Mouse (Mus musculus) testis, adult 2 months (tissue): Measurements from ENCODE around the gene Rgs12. TPM values are rescaled to one million over a fixed set of nuclear protein-coding genes. Genes with fewer than 3 reads are reported as not detected.

ENCODE experiments used
- H3K27ac ChIP-seq: fragments of 200-500 bp; 2 replicates; pipeline ENCODE4 v1.5.1; 2012; ENCODE audit warnings: low read depth, low read length; ENCODE audit not compliant: control insufficient read depth, insufficient read depth
- H3K27me3 ChIP-seq: fragments of 200-500 bp; 2 replicates; pipeline ENCODE4 v1.6.1; 2012; ENCODE audit warnings: mild to moderate bottlenecking, low read length, moderate library complexity; ENCODE audit not compliant: control insufficient read depth, insufficient read depth
- H3K36me3 ChIP-seq: fragments of 200-500 bp; 2 replicates; pipeline ENCODE4 v1.6.1; 2012; ENCODE audit warnings: mild to moderate bottlenecking, low read length; ENCODE audit not compliant: control insufficient read depth, insufficient read depth
- H3K4me1 ChIP-seq: fragments of 200-500 bp; 2 replicates; pipeline ENCODE4 v1.6.1; 2012; ENCODE audit warnings: low read length; ENCODE audit not compliant: control insufficient read depth, insufficient read depth
- H3K4me3 ChIP-seq: fragments of 200-500 bp; 2 replicates; pipeline ENCODE4 v1.5.1; 2012; ENCODE audit warnings: low read depth, mild to moderate bottlenecking, low read length, moderate library complexity, mixed read lengths; ENCODE audit not compliant: control insufficient read depth
- CTCF ChIP-seq: fragments of 200-500 bp; IDR thresholded peaks from 2 replicates; pipeline ENCODE4 v1.5.1; 2012; ENCODE audit warnings: low read depth, mild to moderate bottlenecking, inconsistent platforms, low read length, moderate library complexity; ENCODE audit not compliant: control insufficient read depth, insufficient read depth, insufficient replicate concordance
- POLR2A ChIP-seq: fragments of 200-500 bp; IDR thresholded peaks from 2 replicates; pipeline ENCODE4 v1.6.1; 2012; ENCODE audit warnings: low read depth, mild to moderate bottlenecking, inconsistent platforms, low read length, moderate library complexity; ENCODE audit not compliant: control insufficient read depth
- polyA plus RNA-seq: library from polyadenylated mRNA; depleted of rRNA; stranded (reverse); fragments of >200 nt; gene quantifications from 2 replicates; pipeline ENCODE4 v1.2.3, GENCODE M21; 2012; rRNA removed

Gene Rgs12
- 35.2 and 54.7 TPM in 2 replicates for polyA plus RNA-seq

GRCm38 (mm10) chr5:34948861-34949760, at the start of gene Rgs12:
Gene Rgs12 (plus strand): TSS chr5:34949445.
- Histone ChIP-seq H3K4me1 (peaks cover 14% of the 10 kb centered on the region), H3K36me3 (no peaks in the 10 kb centered on the region), H3K27ac (peak within 1 kb of the TSS; percentile 97), H3K4me3 (peak within 1 kb of the TSS; percentile 95), H3K27me3 (no peaks in the 10 kb centered on the region)
- TF ChIP-seq POLR2A: peak; percentile 61; the same call in 1 of the 2 replicates
- TF ChIP-seq CTCF: no peak

- H3K27me3 ChIP-seq: no peaks in the 10 kb centered on the region
- TF ChIP-seq CTCF: 0 out of 2 replicates have a peak, but pooled peaks have one; percentile 4
- no peak for TF ChIP-seq POLR2A
- no peak overlapping the region for H3K27ac ChIP-seq
- H3K4me1 ChIP-seq: no peaks in the 10 kb centered on the region
- no peak overlapping the region for H3K4me3 ChIP-seq
- peaks cover 15% of the 10 kb centered on the region for H3K36me3 ChIP-seq
Measured at GRCm38 (mm10) chr5:34899787-34900469, 49.3 kb upstream of the Rgs12 start.

- peaks cover 15% of the 10 kb centered on the region for H3K36me3 ChIP-seq
- no peak overlapping the region for H3K27ac ChIP-seq
- TF ChIP-seq POLR2A (no peak), CTCF (no peak)
- no peak overlapping the region for H3K4me3 ChIP-seq
- no peaks in the 10 kb centered on the region for H3K27me3 ChIP-seq
- H3K4me1 ChIP-seq: no peaks in the 10 kb centered on the region
Measured at GRCm38 (mm10) chr5:34902371-34902770, 46.9 kb upstream of the Rgs12 start.

- no peaks in the 10 kb centered on the region for H3K27me3 ChIP-seq
- H3K4me3 ChIP-seq: no peak overlapping the region
- H3K36me3 ChIP-seq: peaks cover 12% of the 10 kb centered on the region
- TF ChIP-seq POLR2A: no peak
- TF ChIP-seq CTCF: peak; percentile 9; the same call in 1 of the 2 replicates
- no peaks in the 10 kb centered on the region for H3K4me1 ChIP-seq
- H3K27ac ChIP-seq: no peak overlapping the region
Measured at GRCm38 (mm10) chr5:34902811-34903385, 46.3 kb upstream of the Rgs12 start.

- Histone ChIP-seq H3K4me1 (no peaks in the 10 kb centered on the region), H3K27ac (no peak overlapping the region), H3K27me3 (no peaks in the 10 kb centered on the region), H3K36me3 (peaks cover 11% of the 10 kb centered on the region), H3K4me3 (no peak overlapping the region)
- TF ChIP-seq POLR2A (no peak), CTCF (no peak)
Measured at GRCm38 (mm10) chr5:34904412-34904811, 44.8 kb upstream of the Rgs12 start.

GRCm38 (mm10) chr5:34907230-34907629, 42.0 kb upstream of the Rgs12 start:
- Histone ChIP-seq H3K27ac (no peak overlapping the region), H3K4me3 (no peak overlapping the region), H3K36me3 (peaks cover 4% of the 10 kb centered on the region), H3K4me1 (no peaks in the 10 kb centered on the region), H3K27me3 (no peaks in the 10 kb centered on the region)
- TF ChIP-seq CTCF (no peak), POLR2A (no peak)
